Mouse (Mus musculus) embryonic fibroblast, embryonic 13.5 days (primary cell): Measurements from ENCODE around the gene Slc6a13.

Experiments used
- CTCF ChIP-seq: IDR thresholded peaks from 2 replicates; pipeline ENCODE4 v1.5.1; 2011; ENCODE audit warnings: mild to moderate bottlenecking, control low read depth, low read length, moderate library complexity, borderline replicate concordance; ENCODE audit not compliant: insufficient read depth
- POLR2A ChIP-seq: IDR thresholded peaks from 2 replicates; pipeline ENCODE4 v1.6.1; 2011; ENCODE audit warnings: low read depth, mild to moderate bottlenecking, control low read depth, low read length, moderate library complexity

- TF ChIP-seq POLR2A (no peak), CTCF (no peak)
These were observed 85.4 kb downstream of the Slc6a13 start for GRCm38 (mm10) chr6:121385397-121385796.
